Mouse (Mus musculus): ENCODE data around the gene Trpm2. TPM values are rescaled to one million over a fixed set of nuclear protein-coding genes. Genes with fewer than 3 reads are reported as not detected.

Gene Trpm2
- polyA plus RNA-seq, 1 experiment from 2014 or later, result 1.6 TPM

GRCm38 (mm10) chr10:78007203-78007602, 36.8 kb upstream of the Trpm2 start:
- no peak overlapping the region for H3K4me3 ChIP-seq
- WGBS, result 30% methylated on average over 7 of the region's 7 CpGs
- no peak overlapping the region for H3K27ac ChIP-seq
- no peak for ATAC-seq (ENCODE audit: borderline replicate concordance, extremely low read depth, low FRiP score, low TSS enrichment)
- H3K27me3 ChIP-seq, result no peaks in the 10 kb centered on the region
- H3K36me3 ChIP-seq, result peaks cover 11% of the 10 kb centered on the region
- H3K4me2 ChIP-seq, result peak overlapping the region; percentile 86; the same call in 1 of the 2 replicates
- H3K9ac ChIP-seq, result no peak overlapping the region; the same call in 1 of the 2 replicates
- H3K4me1 ChIP-seq, result peaks cover 32% of the 10 kb centered on the region
- no peaks in the 10 kb centered on the region for H3K9me3 ChIP-seq

GRCm38 (mm10) chr10:78005791-78006438, 35.6 kb upstream of the Trpm2 start:
- peaks cover 24% of the 10 kb centered on the region for H3K36me3 ChIP-seq
- H3K27me3 ChIP-seq, result no peaks in the 10 kb centered on the region
- H3K4me1 ChIP-seq, result peaks cover 32% of the 10 kb centered on the region
- H3K9me3 ChIP-seq, result no peaks in the 10 kb centered on the region
- no peak overlapping the region for H3K4me2 ChIP-seq
- H3K27ac ChIP-seq, result no peak overlapping the region
- H3K9ac ChIP-seq, result no peak overlapping the region
- no peak overlapping the region for H3K4me3 ChIP-seq
- ATAC-seq (ENCODE audit: borderline replicate concordance, extremely low read depth, low FRiP score, low TSS enrichment), result no peak
- WGBS, result 79% methylated on average over 4 of the region's 4 CpGs

- peaks cover 37% of the 10 kb centered on the region for H3K36me3 ChIP-seq
- ATAC-seq (ENCODE audit: borderline replicate concordance, extremely low read depth, low FRiP score, low TSS enrichment), result no peak
- no peak overlapping the region for H3K4me3 ChIP-seq
- WGBS, result 93% methylated on average over 3 of the region's 3 CpGs
- no peaks in the 10 kb centered on the region for H3K9me3 ChIP-seq
- no peak overlapping the region for H3K4me2 ChIP-seq
- no peak overlapping the region for H3K27ac ChIP-seq
- no peaks in the 10 kb centered on the region for H3K27me3 ChIP-seq
- no peak overlapping the region for H3K9ac ChIP-seq
- H3K4me1 ChIP-seq, result peaks cover 27% of the 10 kb centered on the region
Measured at GRCm38 (mm10) chr10:78004479-78005100, 34.2 kb upstream of the Trpm2 start.

GRCm38 (mm10) chr10:78002316-78002715, 32.0 kb upstream of the Trpm2 start:
- Histone ChIP-seq H3K4me2 (no peak overlapping the region), H3K4me3 (no peak overlapping the region), H3K27me3 (no peaks in the 10 kb centered on the region), H3K36me3 (peaks cover 56% of the 10 kb centered on the region), H3K4me1 (peaks cover 10% of the 10 kb centered on the region), H3K9me3 (no peaks in the 10 kb centered on the region), H3K9ac (no peak overlapping the region), H3K27ac (no peak overlapping the region)
- ATAC-seq (ENCODE audit: borderline replicate concordance, extremely low read depth, low FRiP score, low TSS enrichment), result no peak
- 85% methylated on average over 2 of the region's 2 CpGs for WGBS

GRCm38 (mm10) chr10:78001796-78002195, 31.4 kb upstream of the Trpm2 start:
- Histone ChIP-seq H3K4me2 (no peak overlapping the region), H3K9me3 (no peaks in the 10 kb centered on the region), H3K27ac (no peak overlapping the region), H3K27me3 (no peaks in the 10 kb centered on the region), H3K4me3 (no peak overlapping the region), H3K4me1 (peaks cover 4% of the 10 kb centered on the region), H3K9ac (no peak overlapping the region), H3K36me3 (peaks cover 59% of the 10 kb centered on the region)
- WGBS, result 79% methylated on average over 11 of the region's 11 CpGs
- no peak for ATAC-seq (ENCODE audit: borderline replicate concordance, extremely low read depth, low FRiP score, low TSS enrichment)

GRCm38 (mm10) chr10:78000200-78000599, 29.8 kb upstream of the Trpm2 start:
- H3K27ac ChIP-seq, result no peak overlapping the region
- H3K36me3 ChIP-seq, result peaks cover 73% of the 10 kb centered on the region
- no peak overlapping the region for H3K9ac ChIP-seq
- WGBS, result 94% methylated on average over 5 of the region's 5 CpGs
- H3K4me2 ChIP-seq, result no peak overlapping the region
- H3K27me3 ChIP-seq, result no peaks in the 10 kb centered on the region
- no peak for ATAC-seq (ENCODE audit: borderline replicate concordance, extremely low read depth, low FRiP score, low TSS enrichment)
- H3K9me3 ChIP-seq, result no peaks in the 10 kb centered on the region
- H3K4me3 ChIP-seq, result no peak overlapping the region
- no peaks in the 10 kb centered on the region for H3K4me1 ChIP-seq

- H3K36me3 ChIP-seq, result peaks cover 85% of the 10 kb centered on the region
- H3K27me3 ChIP-seq, result no peaks in the 10 kb centered on the region
- H3K4me3 ChIP-seq, result no peak overlapping the region
- WGBS, result 88% methylated on average over 3 of the region's 3 CpGs
- no peaks in the 10 kb centered on the region for H3K4me1 ChIP-seq
- H3K9ac ChIP-seq, result no peak overlapping the region
- H3K9me3 ChIP-seq, result no peaks in the 10 kb centered on the region
- ATAC-seq (ENCODE audit: borderline replicate concordance, extremely low read depth, low FRiP score, low TSS enrichment), result no peak
- no peak overlapping the region for H3K27ac ChIP-seq
- no peak overlapping the region for H3K4me2 ChIP-seq
Measured at GRCm38 (mm10) chr10:77995639-77996038, 25.3 kb upstream of the Trpm2 start.

GRCm38 (mm10) chr10:77985775-77986174, 15.4 kb upstream of the Trpm2 start:
- no peak overlapping the region for H3K9ac ChIP-seq
- H3K27me3 ChIP-seq, result no peaks in the 10 kb centered on the region
- H3K9me3 ChIP-seq, result no peaks in the 10 kb centered on the region
- ATAC-seq (ENCODE audit: borderline replicate concordance, extremely low read depth, low FRiP score, low TSS enrichment), result no peak
- no peak overlapping the region for H3K27ac ChIP-seq
- no peak overlapping the region for H3K4me3 ChIP-seq
- no peaks in the 10 kb centered on the region for H3K4me1 ChIP-seq
- no peak overlapping the region for H3K4me2 ChIP-seq
- H3K36me3 ChIP-seq, result peaks cover 39% of the 10 kb centered on the region
- 78% methylated on average over 5 of the region's 5 CpGs for WGBS

GRCm38 (mm10) chr10:77984660-77985059, 14.3 kb upstream of the Trpm2 start:
- peak; percentile 50; the same call in 1 of the 2 replicates for ATAC-seq (ENCODE audit: borderline replicate concordance, extremely low read depth, low FRiP score, low TSS enrichment)
- Histone ChIP-seq H3K27me3 (no peaks in the 10 kb centered on the region), H3K9me3 (no peaks in the 10 kb centered on the region), H3K9ac (no peak overlapping the region), H3K36me3 (peaks cover 28% of the 10 kb centered on the region), H3K27ac (no peak overlapping the region), H3K4me1 (no peaks in the 10 kb centered on the region), H3K4me3 (no peak overlapping the region), H3K4me2 (no peak overlapping the region)
- WGBS, result 3% methylated on average over 4 of the region's 4 CpGs

- H3K27ac ChIP-seq, result peak within 1 kb of the TSS; percentile 22; the same call in 1 of the 2 replicates
Measured at GRCm38 (mm10) chr10:77978351-77979350, 8.3 kb upstream of the Trpm2 start, which contains the start of gene 1810043G02Rik. Gene 1810043G02Rik (plus strand): TSS chr10:77978524.

GRCm38 (mm10) chr10:77976458-77977150, 6.2 kb upstream of the Trpm2 start:
- 57% methylated on average over 8 of the region's 8 CpGs for WGBS

More at GRCm38 (mm10) chr10:77978351-77979350, 8.3 kb upstream of the Trpm2 start, which contains the start of gene 1810043G02Rik:
- no peaks in the 10 kb centered on the region for H3K9me3 ChIP-seq
- ATAC-seq (ENCODE audit: borderline replicate concordance, extremely low read depth, low FRiP score, low TSS enrichment), result peak; percentile 98
- no peaks in the 10 kb centered on the region for H3K27me3 ChIP-seq
- 2% methylated on average over 57 of the region's 57 CpGs for WGBS
- 0 out of 2 replicates have a peak, but pooled peaks cover 3% of the 10 kb centered on the region for H3K36me3 ChIP-seq
- peak within 1 kb of the TSS; percentile 60 for H3K9ac ChIP-seq
- H3K4me3 ChIP-seq, result peak within 1 kb of the TSS; percentile 64
- peak within 1 kb of the TSS; percentile 76 for H3K4me2 ChIP-seq
- H3K4me1 ChIP-seq, result peaks cover 13% of the 10 kb centered on the region

More at GRCm38 (mm10) chr10:77976458-77977150, 6.2 kb upstream of the Trpm2 start:
- Histone ChIP-seq H3K27me3 (no peaks in the 10 kb centered on the region), H3K36me3 (0 out of 2 replicates have a peak, but pooled peaks cover 1% of the 10 kb centered on the region), H3K4me3 (no peak overlapping the region), H3K9me3 (no peaks in the 10 kb centered on the region), H3K9ac (no peak overlapping the region), H3K4me1 (peaks cover 13% of the 10 kb centered on the region), H3K4me2 (no peak overlapping the region), H3K27ac (no peak overlapping the region)
- no peak for ATAC-seq (ENCODE audit: borderline replicate concordance, extremely low read depth, low FRiP score, low TSS enrichment)
